Mouse (Mus musculus): ENCODE data around the gene Hdhd3. TPM values are rescaled to one million over a fixed set of nuclear protein-coding genes. Genes with fewer than 3 reads are reported as not detected.

Hdhd3 gene
- polyA plus RNA-seq, 1 experiment from 2014 or later, result 125 TPM

GRCm38 (mm10) chr4:62486162-62486696 is 17.0 kb downstream of the Hdhd3 start:
- H3K4me2 ChIP-seq (replicated peaks; ENCODE audit: low read depth), result no peak overlapping the region
- 95% methylated on average over 15 of the region's 15 CpGs for WGBS
- no peaks in the 10 kb centered on the region for H3K27me3 ChIP-seq (replicated peaks; ENCODE audit: control insufficient read depth, insufficient read depth, low read length)
- peaks cover 2% of the 10 kb centered on the region; the same call in 1 of the 2 replicates for H3K36me3 ChIP-seq (ENCODE audit: control insufficient read depth, insufficient read depth)
- no peak overlapping the region for H3K27ac ChIP-seq (ENCODE audit: low read depth, low read length)
- H3K9ac ChIP-seq (ENCODE audit: low read depth, low read length), result no peak overlapping the region
- H3K9me3 ChIP-seq (ENCODE audit: control insufficient read depth), result no peaks in the 10 kb centered on the region
- ATAC-seq, result no peak
- TF ChIP-seq CTCF (IDR thresholded peaks at IDR 0.05; ENCODE audit: low read depth), result no peak
- H3K4me3 ChIP-seq (ENCODE audit: low read depth, low read length), result no peak overlapping the region
- H3K4me1 ChIP-seq (replicated peaks; ENCODE audit: control insufficient read depth, insufficient read depth, low read length), result peaks cover 7% of the 10 kb centered on the region; the same call in 1 of the 2 replicates

- no peak overlapping the region for H3K4me3 ChIP-seq (ENCODE audit: low read depth, low read length)
- peaks cover 7% of the 10 kb centered on the region; the same call in 1 of the 2 replicates for H3K4me1 ChIP-seq (replicated peaks; ENCODE audit: control insufficient read depth, insufficient read depth, low read length)
- no peak for TF ChIP-seq CTCF (IDR thresholded peaks at IDR 0.05; ENCODE audit: low read depth)
- ATAC-seq, result peak; percentile 65
- no peaks in the 10 kb centered on the region for H3K27me3 ChIP-seq (replicated peaks; ENCODE audit: control insufficient read depth, insufficient read depth, low read length)
- 57% methylated on average over 8 of the region's 8 CpGs for WGBS
- H3K9ac ChIP-seq (ENCODE audit: low read depth, low read length), result no peak overlapping the region
- no peaks in the 10 kb centered on the region for H3K36me3 ChIP-seq (ENCODE audit: control insufficient read depth, insufficient read depth)
- H3K9me3 ChIP-seq (ENCODE audit: control insufficient read depth), result no peaks in the 10 kb centered on the region
- H3K4me2 ChIP-seq (replicated peaks; ENCODE audit: low read depth), result no peak overlapping the region
- peak overlapping the region; percentile 68 for H3K27ac ChIP-seq (ENCODE audit: low read depth, low read length)
Observed at GRCm38 (mm10) chr4:62485450-62486161, 17.7 kb downstream of the Hdhd3 start.

DNA sequence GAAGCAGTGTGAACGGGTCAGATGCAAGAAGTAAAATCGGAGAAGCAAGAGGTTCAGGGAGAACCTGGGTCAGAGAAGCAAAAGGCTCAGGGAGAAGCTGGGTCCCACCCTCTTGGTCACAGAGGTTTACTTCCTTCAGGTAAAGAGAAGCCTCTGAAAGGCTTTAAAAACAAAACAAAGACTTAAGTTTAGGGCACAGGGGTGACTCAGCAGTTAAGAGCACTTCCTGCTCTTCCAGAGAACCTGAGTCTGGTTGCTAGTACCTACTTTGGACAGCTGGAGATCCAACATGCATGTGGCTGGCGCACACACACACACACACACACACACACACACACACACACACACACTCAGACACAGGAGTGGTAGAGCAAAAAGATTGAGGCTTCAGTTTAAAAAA is 18.3 kb downstream of the Hdhd3 start:
- Histone ChIP-seq H3K4me1 (replicated peaks; ENCODE audit: control insufficient read depth, insufficient read depth, low read length) (peaks cover 7% of the 10 kb centered on the region; the same call in 1 of the 2 replicates), H3K4me3 (ENCODE audit: low read depth, low read length) (no peak overlapping the region), H3K9ac (ENCODE audit: low read depth, low read length) (no peak overlapping the region), H3K4me2 (replicated peaks; ENCODE audit: low read depth) (no peak overlapping the region), H3K27ac (ENCODE audit: low read depth, low read length) (peak overlapping the region; percentile 68), H3K36me3 (ENCODE audit: control insufficient read depth, insufficient read depth) (no peaks in the 10 kb centered on the region), H3K9me3 (ENCODE audit: control insufficient read depth) (no peaks in the 10 kb centered on the region), H3K27me3 (replicated peaks; ENCODE audit: control insufficient read depth, insufficient read depth, low read length) (no peaks in the 10 kb centered on the region)
- peak; percentile 57 for ATAC-seq
- TF ChIP-seq CTCF (IDR thresholded peaks at IDR 0.05; ENCODE audit: low read depth), result no peak
- 86% methylated on average over 3 of the region's 3 CpGs for WGBS

DNA sequence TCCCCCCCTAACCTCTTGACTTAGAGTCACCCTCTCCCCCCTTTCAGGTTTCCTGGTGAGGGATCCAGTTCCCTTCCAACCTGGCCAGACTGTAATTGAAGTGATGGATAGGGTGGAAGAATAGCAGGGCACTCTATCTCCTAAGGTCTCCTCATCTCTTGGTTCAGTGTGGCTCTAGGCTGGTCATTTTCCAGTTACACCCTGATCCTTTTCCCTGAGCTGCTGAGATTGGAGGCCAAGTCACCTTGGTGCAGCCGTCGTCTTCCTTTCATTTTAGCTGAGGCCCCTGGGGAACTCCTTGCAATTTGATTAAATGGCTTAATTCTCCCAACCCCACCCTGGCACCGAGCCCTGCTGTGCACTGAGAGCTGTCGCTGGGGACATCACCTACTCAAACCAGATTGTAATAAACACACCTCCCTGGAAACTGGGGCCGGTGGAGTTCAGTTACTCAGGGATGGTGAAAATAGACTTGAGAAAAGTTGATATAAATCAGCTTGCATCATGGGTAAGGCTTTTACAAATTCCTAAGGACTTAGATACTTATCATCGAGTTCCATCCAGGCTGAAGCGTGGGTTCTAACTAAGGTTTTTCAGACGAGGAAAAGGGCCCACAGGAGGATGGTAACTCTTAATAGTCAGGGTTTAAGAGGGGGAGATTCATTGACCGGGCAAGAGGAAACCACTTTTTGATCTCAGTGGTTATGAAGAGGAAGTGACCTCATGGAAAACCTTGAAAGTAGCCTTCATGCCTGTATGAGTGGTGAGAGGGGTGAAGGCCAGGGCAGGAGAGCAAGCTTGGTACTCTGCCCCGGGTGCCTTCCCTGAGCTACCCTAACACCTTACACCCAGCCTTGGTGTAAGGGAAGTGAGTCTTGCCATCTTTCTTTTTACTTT is 22.3 kb downstream of the Hdhd3 start:
- Histone ChIP-seq H3K27ac (ENCODE audit: low read depth, low read length) (no peak overlapping the region), H3K36me3 (ENCODE audit: control insufficient read depth, insufficient read depth) (no peaks in the 10 kb centered on the region), H3K9ac (ENCODE audit: low read depth, low read length) (no peak overlapping the region), H3K4me1 (replicated peaks; ENCODE audit: control insufficient read depth, insufficient read depth, low read length) (peaks cover 7% of the 10 kb centered on the region; the same call in 1 of the 2 replicates), H3K4me3 (ENCODE audit: low read depth, low read length) (peak overlapping the region; percentile 60), H3K4me2 (replicated peaks; ENCODE audit: low read depth) (peak overlapping the region; percentile 91), H3K27me3 (replicated peaks; ENCODE audit: control insufficient read depth, insufficient read depth, low read length) (no peaks in the 10 kb centered on the region), H3K9me3 (ENCODE audit: control insufficient read depth) (no peaks in the 10 kb centered on the region)
- ATAC-seq, result no peak
- no peak for TF ChIP-seq CTCF (IDR thresholded peaks at IDR 0.05; ENCODE audit: low read depth)
- 20% methylated on average over 10 of the region's 10 CpGs for WGBS

- H3K27ac ChIP-seq (ENCODE audit: low read depth, low read length), result peak within 1 kb of the TSS; percentile 73
- H3K9me3 ChIP-seq (ENCODE audit: control insufficient read depth), result no peaks in the 10 kb centered on the region
- peak within 1 kb of the TSS; percentile 66 for H3K9ac ChIP-seq (ENCODE audit: low read depth, low read length)
- WGBS, result 1% methylated on average over 70 of the region's 71 CpGs
- no peak for TF ChIP-seq CTCF (IDR thresholded peaks at IDR 0.05; ENCODE audit: low read depth)
- H3K4me2 ChIP-seq (replicated peaks; ENCODE audit: low read depth), result peak within 1 kb of the TSS; percentile 91
- H3K27me3 ChIP-seq (replicated peaks; ENCODE audit: control insufficient read depth, insufficient read depth, low read length), result no peaks in the 10 kb centered on the region
- H3K36me3 ChIP-seq (ENCODE audit: control insufficient read depth, insufficient read depth), result no peaks in the 10 kb centered on the region
- H3K4me1 ChIP-seq (replicated peaks; ENCODE audit: control insufficient read depth, insufficient read depth, low read length), result no peaks in the 10 kb centered on the region
- peak; percentile 88 for ATAC-seq
- H3K4me3 ChIP-seq (ENCODE audit: low read depth, low read length), result peak within 1 kb of the TSS; percentile 60
Observed at GRCm38 (mm10) chr4:62479937-62480708, 23.1 kb downstream of the Hdhd3 start, which contains the start of gene Bspry. Gene Bspry, plus strand, starts transcription at chr4:62480053.
